ENCODE assay signal across 8 mouse cellular contexts in genomic region chr1:89859182-89859581, GRCm38 (mm10).
DNase-seq lines count a peak whose midpoint lies in the region; ATAC-seq and TF ChIP-seq lines count a peak whose summit lies in the region.

No protein-coding gene starts in this region.

- no peaks in the 10 kb centered on the region for H3K9me3 ChIP-seq in midbrain, embryonic 10.5 days (replicated peaks)
- H3K9me3 ChIP-seq in midbrain, embryonic 14.5 days (ENCODE audit: control insufficient read depth, low read length): no peaks in the 10 kb centered on the region

- no peak overlapping the region for H3K27ac ChIP-seq in midbrain, embryonic 10.5 days (replicated peaks)
- H3K27ac ChIP-seq in midbrain, embryonic 14.5 days (replicated peaks; ENCODE audit: low read depth, low read length): no peak overlapping the region

- TF ChIP-seq POLR2A in lung, adult 2 months (IDR thresholded peaks at IDR 0.05; ENCODE audit: borderline replicate concordance, extremely low read depth, low read depth, low read length): no peak

- H3K9ac ChIP-seq in midbrain, embryonic 14.5 days (replicated peaks; ENCODE audit: low read length): no peak overlapping the region

- H3K4me3 ChIP-seq in midbrain, embryonic 10.5 days: no peak overlapping the region
- H3K4me3 ChIP-seq in midbrain, embryonic 14.5 days (replicated peaks; ENCODE audit: low read depth, low read length): no peak overlapping the region
- no peak overlapping the region for H3K4me3 ChIP-seq in lung, adult 2 months (replicated peaks; ENCODE audit: extremely low read depth, low read depth, low read length)

- peak; percentile 58 for TF ChIP-seq CTCF in lung, adult 2 months (IDR thresholded peaks at IDR 0.05; ENCODE audit: insufficient read depth, low read length)

- ATAC-seq in midbrain, embryonic 14.5 days (ENCODE audit: low FRiP score, low TSS enrichment): no peak

- WGBS in midbrain, embryonic 10.5 days: 25% methylated on average over 3 of the region's 3 CpGs
- 19% methylated on average over 3 of the region's 3 CpGs for WGBS in midbrain, embryonic 14.5 days
- 39% methylated on average over 3 of the region's 3 CpGs for WGBS in lung, adult 2 months

- peak; percentile 15 to 63 for DNase-seq in adrenal gland, adult (ENCODE audit: inconsistent age in 2 of 2, low spot score in 1 of 2)
- no peak for DNase-seq in adrenal gland, adult 8-10 months
- peak; percentile 52 for DNase-seq in midbrain, embryonic 10.5 days (ENCODE audit: low spot score)
- DNase-seq in midbrain, embryonic 14.5 days: no peak
- peak; percentile 32 for DNase-seq in cerebellum, adult 11-12 months
- peak; percentile 56 for DNase-seq in gastrocnemius, postnatal 14 days
- DNase-seq in lung, adult 2 months: peak; percentile 47
- no peak for DNase-seq in spleen, postnatal 36 days (ENCODE audit: low spot score in 2 of 2)

- H3K4me1 ChIP-seq in midbrain, embryonic 10.5 days: peaks cover 27% of the 10 kb centered on the region
- peaks cover 15% of the 10 kb centered on the region; the same call in 1 of the 2 replicates for H3K4me1 ChIP-seq in midbrain, embryonic 14.5 days (ENCODE audit: control insufficient read depth, insufficient read depth, low read length)
- H3K4me1 ChIP-seq in lung, adult 2 months (ENCODE audit: control insufficient read depth, insufficient read depth, low read length): peaks cover 10% of the 10 kb centered on the region

- peaks cover 41% of the 10 kb centered on the region for H3K27me3 ChIP-seq in midbrain, embryonic 10.5 days (ENCODE audit: low read depth, poor library complexity, severe bottlenecking)
- no peaks in the 10 kb centered on the region for H3K27me3 ChIP-seq in midbrain, embryonic 14.5 days (ENCODE audit: control insufficient read depth, insufficient read depth, low read length)

- H3K36me3 ChIP-seq in midbrain, embryonic 10.5 days: 0 out of 2 replicates have a peak, but pooled peaks cover 3% of the 10 kb centered on the region
- no peaks in the 10 kb centered on the region for H3K36me3 ChIP-seq in midbrain, embryonic 14.5 days (ENCODE audit: control insufficient read depth, insufficient read depth, low read length)

- H3K4me2 ChIP-seq in midbrain, embryonic 14.5 days (ENCODE audit: low read length): no peak overlapping the region

- intact Hi-C loops in gastrocnemius, postnatal 14 days (cut with DNase I; ENCODE audit: low total_unique reads): no loop called here

Comparison
In these comparisons a context has a peak if more than half of its experiments do, and no peak if none do; other contexts are left out.
1. DNase-seq: peak in adrenal gland, adult (2 of 2), midbrain, embryonic 10.5 days (single experiment), cerebellum, adult 11-12 months (single experiment), gastrocnemius, postnatal 14 days (single experiment) and lung, adult 2 months (single experiment); none in adrenal gland, adult 8-10 months (single experiment), midbrain, embryonic 14.5 days (single experiment) and spleen, postnatal 36 days (0 of 2).